Mouse (Mus musculus) T-helper 1 cell (primary cell): ENCODE measurements around the gene Wdr27.
"Not testable (repeated sequence)": the region's sequence is repeated elsewhere in the genome, so short reads cannot be mapped to it uniquely, and the experiment has no call there.

Source experiments
- in situ Hi-C: fragments of 300-600 bp; cut with MboI, MseI; formaldehyde crosslinking; loops from one replicate; pipeline ENCODE4 v1.15.1; 2025; ENCODE audit warnings: high pct_unique_total_duplicates

The Wdr27 gene

GRCm38 (mm10) chr17:14931469-14931868 lies 11.5 kb downstream of the Wdr27 start:
- in situ Hi-C loops: no loop called here

GRCm38 (mm10) chr17:14930697-14931096 lies 12.3 kb downstream of the Wdr27 start:
- in situ Hi-C loops: no loop called here

GRCm38 (mm10) chr17:14928631-14929030 lies 14.3 kb downstream of the Wdr27 start:
- in situ Hi-C loops: no loop called here

- in situ Hi-C loops: no loop called here
These were observed 15.2 kb downstream of the Wdr27 start for GRCm38 (mm10) chr17:14927644-14928218.

- in situ Hi-C loops: no loop called here
These were observed 21.4 kb downstream of the Wdr27 start for GRCm38 (mm10) chr17:14921582-14921981.

- in situ Hi-C loops: no loop called here
These were observed 25.1 kb downstream of the Wdr27 start for GRCm38 (mm10) chr17:14917866-14918265.

GRCm38 (mm10) chr17:14914401-14914800 lies 28.6 kb downstream of the Wdr27 start:
- in situ Hi-C loops: no loop called here

GRCm38 (mm10) chr17:14912981-14913380 lies 30.0 kb downstream of the Wdr27 start:
- in situ Hi-C loops: no loop called here

GRCm38 (mm10) chr17:14912420-14912819 lies 30.5 kb downstream of the Wdr27 start:
- in situ Hi-C loops: no loop called here

GRCm38 (mm10) chr17:14910771-14911170 lies 32.2 kb downstream of the Wdr27 start:
- in situ Hi-C loops: no loop called here

GRCm38 (mm10) chr17:14909331-14909730 lies 33.6 kb downstream of the Wdr27 start:
- in situ Hi-C loops: no loop called here

GRCm38 (mm10) chr17:14907136-14907535 lies 35.8 kb downstream of the Wdr27 start:
- in situ Hi-C loops: no loop called here

- in situ Hi-C loops: no loop called here
These were observed 36.3 kb downstream of the Wdr27 start for GRCm38 (mm10) chr17:14906611-14907010.

- in situ Hi-C loops: loop anchor here (5.0 kb wide), 2 partner anchors 372 to 622 kb away; no protein-coding TSS in a partner anchor
These were observed 38.2 kb downstream of the Wdr27 start for GRCm38 (mm10) chr17:14904637-14905265.

GRCm38 (mm10) chr17:14904206-14904605 lies 38.8 kb downstream of the Wdr27 start:
- in situ Hi-C loops: loop anchor here (5.0 kb wide), 2 partner anchors 372 to 622 kb away; no protein-coding TSS in a partner anchor

GRCm38 (mm10) chr17:14903212-14903611 lies 39.7 kb downstream of the Wdr27 start:
- in situ Hi-C loops: loop anchor here (5.0 kb wide), 2 partner anchors 371 to 621 kb away; no protein-coding TSS in a partner anchor

- in situ Hi-C loops: no loop called here
These were observed 44.0 kb downstream of the Wdr27 start for GRCm38 (mm10) chr17:14898972-14899371.

- in situ Hi-C loops: not testable (repeated sequence)
These were observed 47.9 kb downstream of the Wdr27 start for GRCm38 (mm10) chr17:14895058-14895457.

GRCm38 (mm10) chr17:14886933-14887332 lies 56.0 kb downstream of the Wdr27 start:
- in situ Hi-C loops: no loop called here

GRCm38 (mm10) chr17:14874656-14875204 lies 68.2 kb downstream of the Wdr27 start:
- in situ Hi-C loops: no loop called here

GRCm38 (mm10) chr17:14860220-14860619 lies 82.7 kb downstream of the Wdr27 start:
- in situ Hi-C loops: no loop called here

- in situ Hi-C loops: no loop called here
These were observed 95.2 kb downstream of the Wdr27 start for GRCm38 (mm10) chr17:14847709-14848108.

GRCm38 (mm10) chr17:14846880-14847279 lies 96.1 kb downstream of the Wdr27 start:
- in situ Hi-C loops: no loop called here
